Mouse (Mus musculus): ENCODE measurements around the gene Gm9913. TPM values are rescaled to one million over a fixed set of nuclear protein-coding genes. Genes with fewer than 3 reads are reported as not detected.

The Gm9913 gene
- total RNA-seq, 2 experiments from 2014 or later = not detected

- no peak for ATAC-seq (replicated peaks; ENCODE audit: low FRiP score, low TSS enrichment, poor library complexity, severe bottlenecking)
Observed at GRCm38 (mm10) chr2:125540579-125540978, 35.7 kb downstream of the Gm9913 start.

GRCm38 (mm10) chr2:125541451-125541850, 36.6 kb downstream of the Gm9913 start:
- no peak for ATAC-seq (replicated peaks; ENCODE audit: low FRiP score, low TSS enrichment, poor library complexity, severe bottlenecking)

GRCm38 (mm10) chr2:125543646-125544045, 38.8 kb downstream of the Gm9913 start:
- no peak for ATAC-seq (replicated peaks; ENCODE audit: low FRiP score, low TSS enrichment, poor library complexity, severe bottlenecking)

GRCm38 (mm10) chr2:125544986-125545385, 40.1 kb downstream of the Gm9913 start:
- no peak for ATAC-seq (replicated peaks; ENCODE audit: low FRiP score, low TSS enrichment, poor library complexity, severe bottlenecking)

GRCm38 (mm10) chr2:125548806-125549578, 44.1 kb downstream of the Gm9913 start:
- ATAC-seq (replicated peaks; ENCODE audit: low FRiP score, low TSS enrichment, poor library complexity, severe bottlenecking) = no peak

GRCm38 (mm10) chr2:125555830-125556229, 50.9 kb downstream of the Gm9913 start:
- no peak for ATAC-seq (replicated peaks; ENCODE audit: low FRiP score, low TSS enrichment, poor library complexity, severe bottlenecking)

Other genes with a start within 250 kb of the Gm9913 start
- gene Fbn1, start 2.9 kb downstream of the Gm9913 start, total RNA-seq (2014; fragmentation: Nextera tagmentation) = not detected in 2 replicates
- not detected in 2 replicates for gene Fbn1, start 2.9 kb downstream of the Gm9913 start, total RNA-seq (2017)
- gene Cep152, start 120.0 kb downstream of the Gm9913 start, total RNA-seq (2014; fragmentation: Nextera tagmentation) = 13.5 and 14.4 TPM in 2 replicates
- 19.9 and 21.0 TPM in 2 replicates for gene Cep152, start 120.0 kb downstream of the Gm9913 start, total RNA-seq (2017)
- gene Eid1, start 168.0 kb downstream of the Gm9913 start, total RNA-seq (2014; fragmentation: Nextera tagmentation) = 56.0 and 59.1 TPM in 2 replicates
- gene Eid1, start 168.0 kb downstream of the Gm9913 start, total RNA-seq (2017) = 131 and 165 TPM in 2 replicates
- 0.98 and 3.3 TPM in 2 replicates for gene Shc4, start 219.1 kb downstream of the Gm9913 start, total RNA-seq (2014; fragmentation: Nextera tagmentation)
- 1.0 and 1.2 TPM in 2 replicates for gene Shc4, start 219.1 kb downstream of the Gm9913 start, total RNA-seq (2017)